Mouse (Mus musculus): ENCODE results near the gene Rab44. TPM values are rescaled to one million over a fixed set of nuclear protein-coding genes. Genes with fewer than 3 reads are reported as not detected.

Rab44 gene
- polyA plus RNA-seq, 1 experiment = 4.9 TPM

DNA sequence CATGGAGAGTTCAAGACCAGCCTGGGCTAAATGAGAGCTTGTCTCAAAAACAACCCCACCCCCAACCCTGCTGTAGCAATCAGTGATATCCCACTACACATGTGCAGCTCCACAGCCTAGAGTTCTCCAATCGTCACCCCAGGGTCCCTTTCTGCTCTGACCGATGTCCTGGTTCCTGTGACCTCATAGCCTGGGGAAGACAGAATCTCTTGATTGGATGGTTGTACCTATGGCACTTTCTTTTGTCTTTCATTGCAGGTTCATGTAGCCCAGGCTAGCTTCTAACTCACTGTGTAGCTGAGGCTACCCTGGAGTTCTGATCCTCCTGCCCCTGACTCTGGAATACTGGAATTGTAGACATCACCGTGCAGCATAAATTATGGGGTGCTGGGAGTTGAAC, 12.6 kb downstream of the Rab44 start:
- WGBS = 92% methylated on average over 3 of the region's 3 CpGs
- no peak for TF ChIP-seq POLR2A (IDR thresholded peaks at IDR 0.05; ENCODE audit: low read depth, low read length)
- no peak for TF ChIP-seq CTCF (IDR thresholded peaks at IDR 0.05; ENCODE audit: extremely low read depth, insufficient read depth, insufficient read length, insufficient replicate concordance)
- Histone ChIP-seq H3K36me3 (ENCODE audit: control insufficient read depth, insufficient read depth, low read length) (no peaks in the 10 kb centered on the region), H3K4me1 (ENCODE audit: control insufficient read depth, insufficient read depth, insufficient read length) (no peaks in the 10 kb centered on the region), H3K27ac (ENCODE audit: insufficient read depth, low read length) (no peak overlapping the region), H3K4me3 (ENCODE audit: extremely low read depth, insufficient read depth, insufficient read length) (no peak overlapping the region), H3K27me3 (ENCODE audit: control insufficient read depth, insufficient read depth, low read length) (no peaks in the 10 kb centered on the region)
- DNase-seq (ENCODE audit: low read depth in 1 of 2, low spot score in 2 of 2) = no peak

GRCm38 (mm10) chr17:29129341-29129740, 15.4 kb downstream of the Rab44 start:
- no peak overlapping the region for H3K27ac ChIP-seq (ENCODE audit: insufficient read depth, low read length)
- H3K4me3 ChIP-seq (ENCODE audit: extremely low read depth, insufficient read depth, insufficient read length) = no peak overlapping the region
- TF ChIP-seq POLR2A (IDR thresholded peaks at IDR 0.05; ENCODE audit: low read depth, low read length) (no peak), CTCF (IDR thresholded peaks at IDR 0.05; ENCODE audit: extremely low read depth, insufficient read depth, insufficient read length, insufficient replicate concordance) (no peak)
- no peaks in the 10 kb centered on the region for H3K27me3 ChIP-seq (ENCODE audit: control insufficient read depth, insufficient read depth, low read length)
- H3K4me1 ChIP-seq (ENCODE audit: control insufficient read depth, insufficient read depth, insufficient read length) = peaks cover 4% of the 10 kb centered on the region; the same call in 1 of the 2 replicates
- 62% methylated on average over 5 of the region's 5 CpGs for WGBS
- no peaks in the 10 kb centered on the region for H3K36me3 ChIP-seq (ENCODE audit: control insufficient read depth, insufficient read depth, low read length)
- no peak for DNase-seq (ENCODE audit: low read depth in 1 of 2, low spot score in 2 of 2)

DNA sequence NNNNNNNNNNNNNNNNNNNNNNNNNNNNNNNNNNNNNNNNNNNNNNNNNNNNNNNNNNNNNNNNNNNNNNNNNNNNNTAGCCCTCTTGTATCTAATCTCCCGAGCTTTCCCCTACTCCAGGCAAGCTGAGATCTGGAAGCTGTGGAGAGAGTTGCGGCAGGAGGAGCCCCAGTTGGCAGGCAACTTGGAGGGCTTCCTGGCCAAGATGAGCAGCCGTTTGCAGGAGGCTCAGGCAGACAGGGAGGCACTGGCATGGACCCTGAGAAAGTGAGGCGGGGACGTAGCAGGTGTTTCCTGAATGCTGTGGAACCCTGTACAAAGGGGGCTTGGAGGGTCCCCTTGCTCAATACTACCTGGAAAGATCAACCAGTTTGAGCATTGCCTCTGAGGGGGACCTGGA, 21.1 kb downstream of the Rab44 start:
- DNase-seq (ENCODE audit: low read depth in 1 of 2, low spot score in 2 of 2) = no peak
- TF ChIP-seq POLR2A (IDR thresholded peaks at IDR 0.05; ENCODE audit: low read depth, low read length) (no peak), CTCF (IDR thresholded peaks at IDR 0.05; ENCODE audit: extremely low read depth, insufficient read depth, insufficient read length, insufficient replicate concordance) (no peak)
- Histone ChIP-seq H3K4me3 (ENCODE audit: extremely low read depth, insufficient read depth, insufficient read length) (no peak overlapping the region), H3K27me3 (ENCODE audit: control insufficient read depth, insufficient read depth, low read length) (no peaks in the 10 kb centered on the region), H3K27ac (ENCODE audit: insufficient read depth, low read length) (no peak overlapping the region), H3K36me3 (ENCODE audit: control insufficient read depth, insufficient read depth, low read length) (no peaks in the 10 kb centered on the region), H3K4me1 (ENCODE audit: control insufficient read depth, insufficient read depth, insufficient read length) (peaks cover 4% of the 10 kb centered on the region; the same call in 1 of the 2 replicates)
- WGBS = 41% methylated on average over 5 of the region's 5 CpGs

DNA sequence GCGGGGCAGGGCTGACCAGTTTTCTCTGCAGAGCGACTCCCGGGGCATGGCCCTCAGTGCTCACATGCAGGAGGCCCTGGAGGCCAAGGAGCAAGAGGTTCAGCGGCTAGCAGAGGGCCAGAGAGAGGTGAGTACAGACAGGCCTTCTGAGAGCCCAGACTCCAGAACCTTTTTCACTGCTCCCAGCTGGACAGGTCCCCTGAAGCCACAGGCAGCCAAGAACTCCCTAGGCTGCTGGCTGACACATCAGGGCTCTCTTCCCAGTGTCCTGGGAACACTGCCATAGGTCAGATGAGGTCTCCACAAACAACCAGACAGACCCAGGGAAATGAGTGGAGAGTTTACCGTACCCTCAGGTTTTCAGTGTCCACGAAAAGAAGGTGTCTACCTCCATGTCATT, 22.3 kb downstream of the Rab44 start:
- TF ChIP-seq CTCF (IDR thresholded peaks at IDR 0.05; ENCODE audit: extremely low read depth, insufficient read depth, insufficient read length, insufficient replicate concordance) = no peak
- TF ChIP-seq POLR2A (IDR thresholded peaks at IDR 0.05; ENCODE audit: low read depth, low read length) = no peak
- Histone ChIP-seq H3K36me3 (ENCODE audit: control insufficient read depth, insufficient read depth, low read length) (no peaks in the 10 kb centered on the region), H3K27ac (ENCODE audit: insufficient read depth, low read length) (no peak overlapping the region), H3K4me3 (ENCODE audit: extremely low read depth, insufficient read depth, insufficient read length) (no peak overlapping the region), H3K4me1 (ENCODE audit: control insufficient read depth, insufficient read depth, insufficient read length) (peaks cover 4% of the 10 kb centered on the region; the same call in 1 of the 2 replicates), H3K27me3 (ENCODE audit: control insufficient read depth, insufficient read depth, low read length) (no peaks in the 10 kb centered on the region)
- 82% methylated on average over 6 of the region's 6 CpGs for WGBS
- no peak for DNase-seq (ENCODE audit: low read depth in 1 of 2, low spot score in 2 of 2)

DNA sequence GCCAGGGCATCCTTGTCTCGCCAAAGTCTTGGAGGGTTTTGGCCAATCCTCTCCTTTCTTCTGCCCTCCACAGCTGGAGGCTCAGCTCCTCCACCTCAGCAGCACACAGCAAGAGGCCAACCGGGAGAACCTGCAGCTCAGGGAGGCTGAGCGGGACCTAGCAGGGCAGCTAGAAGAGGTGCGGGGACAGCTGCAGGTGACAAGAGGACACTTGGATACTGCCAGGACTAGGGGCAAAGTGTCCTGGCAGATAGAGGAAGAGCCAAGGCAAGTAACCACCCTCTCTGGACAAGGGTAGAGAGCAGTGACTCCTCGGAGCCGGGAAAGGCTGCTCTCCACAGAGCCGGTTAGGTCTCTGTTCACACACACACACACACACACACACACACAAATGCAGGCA, 24.0 kb downstream of the Rab44 start:
- no peak overlapping the region for H3K4me3 ChIP-seq (ENCODE audit: extremely low read depth, insufficient read depth, insufficient read length)
- 93% methylated on average over 7 of the region's 7 CpGs for WGBS
- H3K36me3 ChIP-seq (ENCODE audit: control insufficient read depth, insufficient read depth, low read length) = no peaks in the 10 kb centered on the region
- H3K27me3 ChIP-seq (ENCODE audit: control insufficient read depth, insufficient read depth, low read length) = no peaks in the 10 kb centered on the region
- TF ChIP-seq CTCF (IDR thresholded peaks at IDR 0.05; ENCODE audit: extremely low read depth, insufficient read depth, insufficient read length, insufficient replicate concordance) = no peak
- TF ChIP-seq POLR2A (IDR thresholded peaks at IDR 0.05; ENCODE audit: low read depth, low read length) = no peak
- DNase-seq (ENCODE audit: low read depth in 1 of 2, low spot score in 2 of 2) = no peak
- peaks cover 4% of the 10 kb centered on the region; the same call in 1 of the 2 replicates for H3K4me1 ChIP-seq (ENCODE audit: control insufficient read depth, insufficient read depth, insufficient read length)
- H3K27ac ChIP-seq (ENCODE audit: insufficient read depth, low read length) = no peak overlapping the region

GRCm38 (mm10) chr17:29141577-29141976, 27.6 kb downstream of the Rab44 start:
- no peak overlapping the region for H3K4me3 ChIP-seq (ENCODE audit: extremely low read depth, insufficient read depth, insufficient read length)
- H3K36me3 ChIP-seq (ENCODE audit: control insufficient read depth, insufficient read depth, low read length) = no peaks in the 10 kb centered on the region
- no peak for TF ChIP-seq POLR2A (IDR thresholded peaks at IDR 0.05; ENCODE audit: low read depth, low read length)
- TF ChIP-seq CTCF (IDR thresholded peaks at IDR 0.05; ENCODE audit: extremely low read depth, insufficient read depth, insufficient read length, insufficient replicate concordance) = no peak
- H3K27me3 ChIP-seq (ENCODE audit: control insufficient read depth, insufficient read depth, low read length) = no peaks in the 10 kb centered on the region
- 77% methylated on average over 3 of the region's 3 CpGs for WGBS
- no peak overlapping the region for H3K27ac ChIP-seq (ENCODE audit: insufficient read depth, low read length)
- DNase-seq (ENCODE audit: low read depth in 1 of 2, low spot score in 2 of 2) = no peak
- peaks cover 22% of the 10 kb centered on the region; the same call in 1 of the 2 replicates for H3K4me1 ChIP-seq (ENCODE audit: control insufficient read depth, insufficient read depth, insufficient read length)

- 28% methylated on average over 8 of the region's 8 CpGs for WGBS
- peak overlapping the region; percentile 8; the same call in 1 of the 2 replicates for H3K27ac ChIP-seq (ENCODE audit: insufficient read depth, low read length)
- H3K4me3 ChIP-seq (ENCODE audit: extremely low read depth, insufficient read depth, insufficient read length) = no peak overlapping the region
- H3K4me1 ChIP-seq (ENCODE audit: control insufficient read depth, insufficient read depth, insufficient read length) = peaks cover 23% of the 10 kb centered on the region; the same call in 1 of the 2 replicates
- no peaks in the 10 kb centered on the region for H3K27me3 ChIP-seq (ENCODE audit: control insufficient read depth, insufficient read depth, low read length)
- no peaks in the 10 kb centered on the region for H3K36me3 ChIP-seq (ENCODE audit: control insufficient read depth, insufficient read depth, low read length)
- DNase-seq (ENCODE audit: low read depth in 1 of 2, low spot score in 2 of 2) = peak in 1 of 2 experiments; percentile 31
- TF ChIP-seq POLR2A (IDR thresholded peaks at IDR 0.05; ENCODE audit: low read depth, low read length) (no peak), CTCF (IDR thresholded peaks at IDR 0.05; ENCODE audit: extremely low read depth, insufficient read depth, insufficient read length, insufficient replicate concordance) (no peak)
These were observed 29.3 kb downstream of the Rab44 start for GRCm38 (mm10) chr17:29143266-29143665.

Measured in spleen, adult 2 months (tissue).